Mouse (Mus musculus) spleen, postnatal 10 days (tissue): ENCODE results near the gene Zbtb45.

ENCODE experiments used
- DNase-seq, 2 experiments: peaks; one replicate each; pipeline ENCODE4 v3.0.0; 2021 to 2022; ENCODE audit warnings: low spot score in 2 of 2

Gene Zbtb45

DNA sequence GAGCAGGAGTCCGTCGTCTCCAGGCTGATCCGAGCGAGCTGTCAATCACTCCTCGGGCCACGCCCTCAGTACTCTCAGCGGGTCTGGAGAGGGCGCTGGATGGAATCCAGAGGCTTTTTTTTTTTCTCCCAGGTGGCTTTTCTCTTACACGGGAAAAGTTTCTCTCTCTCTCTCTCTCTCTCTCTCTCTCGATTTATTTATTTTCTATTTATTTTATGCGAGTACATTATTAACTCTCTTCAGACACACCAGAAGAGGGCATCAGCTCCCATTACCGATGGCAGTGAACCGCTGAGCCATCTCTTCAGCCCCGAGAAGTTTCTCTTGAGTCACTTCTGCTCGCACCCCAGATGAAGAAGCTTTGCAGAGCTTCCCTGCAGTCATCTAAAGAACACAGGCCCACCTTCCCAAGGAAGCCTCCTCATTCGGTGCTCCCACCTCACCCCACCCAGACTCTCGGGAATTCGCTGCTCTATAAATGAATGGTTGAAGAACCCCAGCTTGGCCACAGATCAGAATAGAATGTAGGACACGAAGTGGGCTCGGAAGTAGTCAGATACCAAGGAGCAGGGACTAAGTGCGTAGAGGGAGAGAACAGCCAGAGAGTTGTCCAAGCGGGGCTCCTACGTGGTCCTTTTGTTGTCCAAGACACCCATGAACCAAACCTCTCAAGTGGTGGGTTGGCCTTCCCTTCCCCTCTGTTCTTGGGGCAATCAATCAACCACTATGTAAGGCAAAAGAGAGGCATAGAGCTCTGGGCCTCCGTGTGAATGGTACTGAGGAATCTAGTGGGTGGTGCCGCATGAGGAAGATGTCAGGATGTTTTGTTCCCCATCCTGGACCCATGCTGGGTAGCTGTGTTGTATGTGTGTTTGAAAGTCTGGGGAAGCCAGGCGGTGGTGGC lies at the start of gene Zbtb45:
Gene Zbtb45, minus strand, starts transcription at position 30 of the 904 bp plus-strand sequence.
- peak in 1 of 2 experiments; percentile 43 for DNase-seq

GRCm38 (mm10) chr7:13059536-13059935 lies 49.7 kb upstream of the Zbtb45 start:
- DNase-seq: no peak

GRCm38 (mm10) chr7:13056913-13057700 lies 47.3 kb upstream of the Zbtb45 start:
- no peak for DNase-seq

DNA sequence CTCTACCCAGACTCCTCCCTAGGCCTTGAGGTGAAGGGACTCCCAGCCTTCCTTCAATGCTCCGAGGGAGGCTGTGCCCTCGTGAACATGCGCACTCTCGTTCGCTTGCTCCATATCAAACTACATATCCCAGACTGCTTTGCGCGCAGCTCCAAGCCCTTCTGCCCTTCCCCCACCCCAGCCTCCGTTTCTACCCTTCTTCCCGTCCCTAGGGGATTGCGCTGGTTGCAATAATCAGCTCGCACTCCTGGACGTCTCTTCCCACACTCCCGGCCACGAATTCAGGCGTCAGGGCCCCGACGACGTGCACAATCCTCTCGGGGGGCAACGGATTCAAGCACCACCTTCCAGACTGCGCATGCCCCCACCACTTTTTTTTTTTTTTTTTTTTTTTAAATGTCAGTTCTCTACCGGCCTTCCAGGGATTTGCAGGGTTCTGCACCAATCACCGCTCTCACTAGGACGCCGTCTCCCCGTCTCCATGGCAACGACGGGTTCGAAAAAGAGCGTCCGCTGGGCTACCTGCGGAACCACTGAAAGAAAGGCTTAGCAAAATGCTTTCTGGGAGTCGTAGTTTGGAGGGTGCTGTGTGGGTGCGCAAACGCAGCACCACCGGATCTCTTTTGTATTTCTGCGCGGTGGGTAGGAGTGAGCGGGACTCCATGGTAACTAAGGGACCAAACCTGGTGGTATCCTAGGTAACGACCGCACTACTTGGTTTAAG lies 44.6 kb upstream of the Zbtb45 start, which contains the start of gene Mzf1:
Gene Mzf1, minus strand, starts transcription at position 478 of the 724 bp plus-strand sequence.
- DNase-seq: peak; percentile 81 to 92

DNA sequence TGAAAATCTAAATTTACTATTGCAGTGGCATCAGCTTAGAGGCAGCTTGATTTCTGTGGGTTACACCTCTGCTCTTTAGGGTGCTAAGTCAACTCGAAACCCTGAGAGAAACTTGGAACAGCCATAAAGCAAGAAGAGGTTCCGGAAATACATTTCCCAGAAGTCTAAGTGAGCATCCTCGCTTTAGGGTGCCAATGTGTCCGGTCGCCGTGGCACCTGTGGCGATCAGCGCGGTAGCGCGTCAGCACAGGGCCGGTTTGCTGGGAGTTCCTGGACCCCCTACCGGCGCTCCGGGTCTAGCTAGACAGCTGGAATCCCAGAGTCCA lies 44.1 kb upstream of the Zbtb45 start:
- DNase-seq: no peak

DNA sequence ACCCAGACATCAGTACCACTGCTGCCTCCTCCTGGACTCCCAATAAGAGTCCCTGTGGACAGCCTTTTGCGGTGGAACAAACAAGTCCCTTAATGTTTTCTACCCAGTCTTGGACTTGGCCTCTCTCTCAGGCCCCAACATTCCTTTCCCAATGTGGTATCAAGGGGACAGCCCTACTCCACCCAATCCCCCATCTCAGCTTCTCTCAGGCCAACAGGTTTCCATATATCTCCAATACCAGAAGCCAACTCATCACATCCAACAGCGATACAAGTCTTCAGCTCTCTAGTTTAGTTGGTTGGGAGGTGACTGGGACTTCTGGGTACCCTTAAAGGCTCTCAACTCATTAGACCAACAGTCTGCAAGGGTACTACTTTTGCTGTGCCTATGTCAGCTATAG lies 43.7 kb upstream of the Zbtb45 start:
- DNase-seq: no peak

DNA sequence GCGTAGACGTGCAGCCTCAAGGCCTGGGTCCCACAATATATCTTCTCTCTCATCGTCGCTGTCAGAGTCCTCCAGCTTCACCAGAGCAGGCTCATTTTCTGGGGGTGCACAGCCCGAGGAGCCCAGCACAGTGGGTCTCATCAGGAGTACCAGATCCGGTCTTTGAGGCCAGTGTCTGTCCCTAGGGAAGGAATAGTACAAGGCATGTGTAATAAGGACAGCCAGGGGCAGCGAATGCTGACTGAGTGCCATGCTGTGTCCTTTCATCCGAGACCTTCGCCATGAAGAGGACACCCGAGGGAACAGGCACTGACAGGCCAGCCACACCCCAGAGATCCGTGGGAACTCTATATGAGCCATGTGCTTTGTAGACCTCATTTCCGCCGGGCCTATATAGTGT lies 43.2 kb upstream of the Zbtb45 start:
- DNase-seq: no peak

- DNase-seq: peak in 1 of 2 experiments; percentile 80
These were observed 36.2 kb upstream of the Zbtb45 start for GRCm38 (mm10) chr7:13046084-13046483.

DNA sequence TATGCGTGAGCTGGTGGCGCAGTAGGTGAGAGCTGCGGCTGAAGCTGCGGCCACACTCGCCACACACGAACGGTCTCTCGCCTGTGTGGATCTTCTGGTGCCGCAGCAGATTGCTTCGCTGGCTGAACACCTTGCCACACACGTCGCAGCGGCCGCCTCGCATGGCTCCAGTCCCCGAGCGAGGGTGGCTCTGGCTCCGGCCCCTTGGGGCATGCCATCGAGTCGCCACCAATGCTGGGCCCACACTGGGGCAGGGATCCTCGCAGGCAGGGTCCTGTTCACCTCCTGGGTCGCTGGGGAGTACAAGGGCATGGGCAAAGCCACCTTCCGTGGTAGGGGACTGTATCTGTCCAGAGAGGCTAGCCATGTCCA lies 34.4 kb upstream of the Zbtb45 start:
- no peak for DNase-seq

GRCm38 (mm10) chr7:13043445-13044253 lies 33.8 kb upstream of the Zbtb45 start:
- no peak for DNase-seq

- no peak for DNase-seq
These were observed 33.2 kb upstream of the Zbtb45 start for GRCm38 (mm10) chr7:13043120-13043444.

DNA sequence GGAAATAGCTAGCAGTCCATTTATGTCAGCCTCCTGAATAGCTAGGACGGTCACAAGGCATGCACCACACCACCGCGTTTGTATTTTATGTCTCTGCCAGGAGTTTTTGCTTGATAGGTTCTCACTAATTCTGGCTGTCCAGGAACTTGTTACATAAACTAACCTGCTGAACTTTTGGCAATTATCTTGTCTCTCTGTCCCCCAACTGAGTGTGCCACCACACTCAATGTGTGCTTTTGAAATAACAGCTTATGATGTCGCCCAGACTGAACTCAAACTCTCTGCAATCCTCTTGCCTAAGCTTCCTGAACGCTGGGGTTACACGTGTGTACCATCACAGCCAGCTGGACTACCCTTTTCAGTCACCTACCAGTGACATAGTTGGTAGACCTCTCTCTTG lies 32.7 kb upstream of the Zbtb45 start:
- DNase-seq: no peak

DNA sequence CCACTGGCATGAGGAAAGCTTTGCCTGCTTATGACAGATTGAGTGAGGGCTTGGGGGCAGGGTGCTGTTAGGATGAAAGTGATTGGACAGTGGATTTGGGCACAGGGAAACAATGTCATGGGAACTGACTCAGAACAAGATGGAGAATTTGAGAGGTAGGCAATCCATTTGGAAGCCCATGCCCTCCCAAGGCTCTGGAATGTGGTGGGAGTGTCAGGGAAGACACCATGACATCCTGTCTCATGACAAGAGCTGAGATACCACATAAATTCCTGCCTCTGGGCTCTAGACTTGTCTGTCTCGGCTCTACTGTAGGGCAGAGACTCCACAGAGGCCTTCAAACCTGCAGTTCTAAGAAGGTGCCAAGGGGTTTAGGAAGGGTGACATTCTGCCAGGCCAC lies 31.4 kb upstream of the Zbtb45 start:
- no peak for DNase-seq

- no peak for DNase-seq
These were observed 29.3 kb upstream of the Zbtb45 start for GRCm38 (mm10) chr7:13039181-13039580.

DNA sequence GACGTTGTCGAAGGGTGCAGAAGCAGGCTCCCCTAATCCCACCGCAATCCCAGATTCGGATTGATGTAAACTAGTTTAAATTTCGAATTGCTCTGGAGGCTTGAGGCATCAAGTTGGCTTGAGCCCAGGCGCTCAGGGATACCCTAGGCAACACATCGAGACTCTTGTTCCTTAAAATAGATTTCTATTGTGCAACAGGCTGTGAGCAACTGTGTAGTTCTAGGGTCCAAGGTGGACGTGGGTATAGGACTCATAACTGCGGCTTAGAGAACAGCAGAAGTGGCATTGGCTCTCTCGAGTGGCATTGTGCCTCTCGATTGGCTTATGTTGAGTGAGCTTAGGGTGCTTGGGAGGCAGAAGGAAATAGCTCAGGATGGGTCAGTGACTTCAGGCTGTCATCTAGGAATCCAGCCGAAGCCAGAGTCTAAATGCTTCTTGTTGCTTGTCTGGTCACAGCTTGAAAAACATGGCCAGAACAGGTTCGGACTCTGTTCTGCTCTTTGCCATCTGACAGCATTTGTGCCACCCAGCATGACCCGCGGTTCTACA lies 28.9 kb upstream of the Zbtb45 start:
- DNase-seq: peak in 1 of 2 experiments; percentile 40

DNA sequence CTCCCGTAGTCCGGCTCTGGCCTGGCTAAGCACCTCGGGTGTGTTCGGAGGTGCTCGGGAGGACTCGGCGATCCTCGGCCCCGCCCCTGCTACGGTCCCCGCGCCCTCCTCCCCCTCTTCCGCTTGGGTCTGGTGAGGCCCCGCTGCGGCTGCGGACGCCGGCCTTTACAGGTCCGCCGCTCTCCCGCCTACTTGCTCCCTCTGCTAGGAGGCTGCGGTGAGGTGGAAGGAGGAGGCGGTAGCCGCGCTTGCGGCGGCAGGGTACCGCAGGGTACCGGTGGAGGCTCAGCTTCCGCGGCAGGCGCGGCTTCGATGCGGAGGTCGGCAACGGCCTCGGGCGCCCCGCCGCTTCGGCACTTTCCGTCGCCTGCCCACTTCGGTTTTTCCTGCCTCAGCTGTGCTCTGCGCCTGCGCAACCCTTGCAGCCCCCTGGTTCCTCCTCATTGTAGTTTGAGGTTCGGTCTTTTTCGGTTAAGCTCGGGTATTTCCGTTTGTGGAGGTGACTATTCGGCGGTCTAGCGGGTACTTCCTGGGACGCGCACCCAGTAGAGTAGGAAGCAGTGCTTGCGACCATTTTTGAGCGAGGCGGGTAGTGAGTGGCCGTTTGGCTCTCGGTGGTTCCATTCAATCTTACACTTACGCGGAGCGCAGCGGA lies 28.2 kb upstream of the Zbtb45 start, which contains the start of gene Ube2m:
Gene Ube2m, minus strand, starts transcription at position 375 of the 655 bp plus-strand sequence.
- peak; percentile 98 for DNase-seq

GRCm38 (mm10) chr7:13037366-13037765 lies 27.5 kb upstream of the Zbtb45 start:
- DNase-seq: no peak

- DNase-seq: peak in 1 of 2 experiments; percentile 7
These were observed 27.0 kb upstream of the Zbtb45 start for GRCm38 (mm10) chr7:13036806-13037205.

- no peak for DNase-seq
These were observed 25.5 kb upstream of the Zbtb45 start for GRCm38 (mm10) chr7:13035211-13035855.
